Mouse (Mus musculus) liver, embryonic 14.5 days (tissue): ENCODE measurements around the gene Rhbdd1. TPM values are rescaled to one million over a fixed set of nuclear protein-coding genes. Genes with fewer than 3 reads are reported as not detected.

ENCODE experiments used
- ATAC-seq: fragments of 200-750 bp; cut with Nextera tagmentation; 2 replicates; pipeline ENCODE4 v1.8.0; 2017; ENCODE audit warnings: moderate number of reproducible peaks, mild to moderate bottlenecking, moderate library complexity; ENCODE audit not compliant: insufficient read depth
- DNase-seq, 3 experiments: peaks; one replicate each; pipeline ENCODE4 v3.0.0-alpha.2; 2012 to 2013; ENCODE audit warnings: low read depth in 3 of 3, low spot score in 3 of 3
- H3K27ac ChIP-seq: fragments of 300-500 bp; sonication (generic); 2 replicates; pipeline ENCODE4 v1.5.1; 2014; ENCODE audit warnings: moderate library complexity, mild to moderate bottlenecking, control low read depth, inconsistent platforms
- H3K27me3 ChIP-seq: fragments of 300-500 bp; sonication (generic); 2 replicates; pipeline ENCODE4 v1.6.1; 2014; ENCODE audit warnings: mild to moderate bottlenecking, low read length, moderate library complexity; ENCODE audit not compliant: control insufficient read depth, insufficient read depth
- H3K36me3 ChIP-seq: fragments of 300-500 bp; sonication (generic); replicated peaks from 2 replicates; pipeline ENCODE4 v1.6.1; 2014; ENCODE audit warnings: low read depth; ENCODE audit not compliant: control insufficient read depth, insufficient read depth
- H3K4me1 ChIP-seq, 2 experiments: fragments of 200-500 bp in 1 of 2; fragments of 300-500 bp in 1 of 2; sonication (generic) in 1 of 2; replicated peaks; 2 replicates each; pipeline ENCODE4 v1.6.1; 2012 to 2014; ENCODE audit warnings: antibody characterized with exemption in 1 of 2, inconsistent platforms in 1 of 2, low read length in 1 of 2; ENCODE audit not compliant: control insufficient read depth in 2 of 2, insufficient read depth in 2 of 2
- H3K4me2 ChIP-seq: fragments of 300-500 bp; sonication (generic); 2 replicates; pipeline ENCODE4 v1.6.1; 2014; ENCODE audit warnings: low read depth, mild to moderate bottlenecking, control low read depth, moderate library complexity
- H3K4me3 ChIP-seq, 2 experiments: fragments of 200-500 bp in 1 of 2; fragments of 300-500 bp in 1 of 2; sonication (generic) in 1 of 2; 2 replicates each; pipeline ENCODE4 v1.5.1; 2012 to 2014; ENCODE audit warnings: low read depth in 2 of 2, low read length in 2 of 2, mild to moderate bottlenecking in 2 of 2, control low read depth in 1 of 2, inconsistent platforms in 1 of 2, moderate library complexity in 1 of 2; ENCODE audit not compliant: insufficient read depth in 1 of 2
- H3K9ac ChIP-seq: fragments of 300-500 bp; sonication (generic); replicated peaks from 2 replicates; pipeline ENCODE4 v1.6.1; 2014; ENCODE audit warnings: mild to moderate bottlenecking, control low read depth, moderate library complexity
- H3K9me3 ChIP-seq: fragments of 300-500 bp; sonication (generic); 2 replicates; pipeline ENCODE4 v1.6.1; 2016; ENCODE audit warnings: low read length, mixed read lengths; ENCODE audit not compliant: control insufficient read depth
- CTCF ChIP-seq: IDR thresholded peaks from 2 replicates; pipeline ENCODE4 v1.5.1; 2016; ENCODE audit warnings: antibody characterized with exemption, low read depth, control low read depth
- EP300 ChIP-seq: IDR thresholded peaks from 2 replicates; pipeline ENCODE4 v1.6.1; 2016; ENCODE audit warnings: antibody characterized with exemption, low read depth
- WGBS: fragments of 180-500 bp; shearing (Covaris S2); extraction: QIAGEN DNeasy Blood & Tissue Kit; methylation state at CpG from one replicate; pipeline ENCODE4 v1.1.7; 2014; ENCODE audit not compliant: insufficient replicate concordance; 5-methylcytosine and 5-hydroxymethylcytosine counted together
- polyA plus RNA-seq, 2 experiments: library from polyadenylated mRNA; depleted of rRNA in 1 of 2; stranded (reverse) in 1 of 2; unstranded in 1 of 2; fragments of >200 nt; fragmentation: Nextera tagmentation in 1 of 2; extraction: Ambion mirVana in 1 of 2; gene quantifications; 2 replicates each; pipeline versions ENCODE4 v1.2.1 to v1.2.3; 2012 to 2014

Rhbdd1 gene
- polyA plus RNA-seq, 2 experiments = 4.9 to 5.8 TPM

DNA sequence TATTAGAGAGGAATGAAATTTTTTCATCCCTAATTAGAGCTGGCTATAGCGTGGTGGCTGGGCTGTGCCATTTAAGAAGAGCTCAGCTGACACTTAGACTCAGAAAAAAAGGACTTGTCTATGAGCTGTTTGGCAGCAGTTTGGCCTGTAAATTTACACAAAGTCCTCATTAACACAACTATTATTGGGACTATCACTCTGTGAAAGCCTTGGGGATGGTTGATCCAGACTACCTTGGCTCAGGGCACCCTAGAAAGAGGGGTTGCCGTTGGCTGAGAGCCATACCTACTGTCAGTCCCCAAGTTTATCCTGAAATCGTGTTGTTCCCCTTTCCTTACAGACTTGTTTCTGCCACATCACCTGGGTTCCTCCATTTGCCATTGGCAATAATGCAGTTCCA is 91.5 kb downstream of the Rhbdd1 start:
- Histone ChIP-seq H3K4me1 (no peaks in the 10 kb centered on the region), H3K4me2 (no peak overlapping the region), H3K4me3 (no peak overlapping the region), H3K9me3 (no peaks in the 10 kb centered on the region), H3K27ac (no peak overlapping the region), H3K36me3 (no peaks in the 10 kb centered on the region), H3K27me3 (no peaks in the 10 kb centered on the region), H3K9ac (no peak overlapping the region)
- TF ChIP-seq EP300 (no peak), CTCF (no peak)
- no peak for ATAC-seq
- 67% methylated on average over 3 of the region's 3 CpGs for WGBS
- DNase-seq = no peak

DNA sequence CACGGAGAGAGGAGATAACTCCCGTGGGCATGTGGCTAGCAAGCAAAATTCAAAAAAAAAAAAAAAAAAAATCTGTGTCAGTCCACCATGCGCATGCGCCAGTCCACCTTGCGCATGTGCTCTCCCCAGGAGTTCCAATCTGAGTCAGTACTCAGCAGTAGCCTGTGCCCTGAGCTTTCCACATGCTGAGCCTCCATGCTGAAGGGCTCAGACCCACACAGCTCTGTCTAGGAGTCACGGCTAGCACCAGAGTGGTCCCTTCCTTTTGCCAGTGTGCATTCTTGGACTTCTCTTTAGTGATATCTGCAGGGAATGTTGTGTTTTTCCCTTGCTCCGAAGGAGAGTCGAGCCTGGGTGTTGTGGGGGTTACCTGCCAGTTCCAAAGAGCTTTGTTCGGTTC is 93.0 kb downstream of the Rhbdd1 start:
- Histone ChIP-seq H3K4me2 (no peak overlapping the region), H3K4me3 (no peak overlapping the region), H3K27ac (no peak overlapping the region), H3K4me1 (no peaks in the 10 kb centered on the region), H3K9ac (no peak overlapping the region), H3K36me3 (no peaks in the 10 kb centered on the region), H3K9me3 (no peaks in the 10 kb centered on the region), H3K27me3 (no peaks in the 10 kb centered on the region)
- 82% methylated on average over 9 of the region's 9 CpGs for WGBS
- TF ChIP-seq CTCF (no peak), EP300 (no peak)
- no peak for ATAC-seq
- no peak for DNase-seq

DNA sequence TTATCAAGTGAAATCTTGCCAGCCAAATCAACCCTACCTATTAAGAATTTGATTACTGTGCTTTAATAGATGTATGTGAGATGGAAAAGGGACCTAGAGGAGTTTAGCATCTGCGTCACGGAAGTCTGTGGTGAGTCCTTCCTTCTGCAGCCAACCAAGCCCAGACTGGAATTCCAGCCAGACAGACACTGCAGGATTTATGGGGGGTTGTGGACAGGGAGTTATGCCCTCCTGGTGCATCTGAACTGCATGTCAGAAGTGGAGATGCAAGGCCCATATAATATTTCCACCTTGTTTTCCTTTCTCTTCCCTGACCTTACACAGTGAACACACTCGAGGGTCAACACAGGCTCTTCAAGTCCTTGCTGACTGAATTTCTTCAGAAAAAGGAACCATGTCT is 94.3 kb downstream of the Rhbdd1 start:
- 61% methylated on average over 3 of the region's 3 CpGs for WGBS
- H3K4me2 ChIP-seq = no peak overlapping the region
- no peaks in the 10 kb centered on the region for H3K9me3 ChIP-seq
- H3K9ac ChIP-seq = no peak overlapping the region
- no peak overlapping the region for H3K4me3 ChIP-seq
- H3K4me1 ChIP-seq = no peaks in the 10 kb centered on the region
- ATAC-seq = no peak
- H3K36me3 ChIP-seq = no peaks in the 10 kb centered on the region
- no peak overlapping the region for H3K27ac ChIP-seq
- TF ChIP-seq EP300 (no peak), CTCF (no peak)
- DNase-seq = no peak
- no peaks in the 10 kb centered on the region for H3K27me3 ChIP-seq

DNA sequence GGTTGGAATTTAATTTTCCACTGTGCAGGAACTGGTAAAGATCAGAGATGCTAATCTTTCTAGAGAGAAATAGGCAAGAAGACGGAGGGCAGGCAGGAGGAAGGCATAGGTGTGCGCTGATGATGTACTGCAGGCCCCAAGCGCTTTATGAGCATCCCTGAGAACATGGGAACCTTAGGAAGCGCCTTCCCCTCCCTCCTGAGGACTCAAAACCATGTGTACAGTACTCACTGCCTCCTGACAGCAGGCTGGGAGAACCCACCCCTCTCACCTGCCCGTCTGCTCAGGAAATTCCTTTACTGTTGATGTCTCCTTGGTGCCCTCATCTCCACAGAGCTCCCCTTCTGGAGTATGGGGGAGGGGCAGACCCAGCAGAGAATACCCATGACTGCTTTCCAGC is 95.3 kb downstream of the Rhbdd1 start:
- H3K27ac ChIP-seq = no peak overlapping the region
- no peak overlapping the region for H3K9ac ChIP-seq
- 59% methylated on average over 5 of the region's 5 CpGs for WGBS
- H3K36me3 ChIP-seq = no peaks in the 10 kb centered on the region
- no peak overlapping the region for H3K4me2 ChIP-seq
- no peaks in the 10 kb centered on the region for H3K27me3 ChIP-seq
- TF ChIP-seq CTCF (no peak), EP300 (no peak)
- H3K4me1 ChIP-seq = no peaks in the 10 kb centered on the region
- no peak overlapping the region for H3K4me3 ChIP-seq
- no peak for ATAC-seq
- no peaks in the 10 kb centered on the region for H3K9me3 ChIP-seq
- DNase-seq = no peak

DNA sequence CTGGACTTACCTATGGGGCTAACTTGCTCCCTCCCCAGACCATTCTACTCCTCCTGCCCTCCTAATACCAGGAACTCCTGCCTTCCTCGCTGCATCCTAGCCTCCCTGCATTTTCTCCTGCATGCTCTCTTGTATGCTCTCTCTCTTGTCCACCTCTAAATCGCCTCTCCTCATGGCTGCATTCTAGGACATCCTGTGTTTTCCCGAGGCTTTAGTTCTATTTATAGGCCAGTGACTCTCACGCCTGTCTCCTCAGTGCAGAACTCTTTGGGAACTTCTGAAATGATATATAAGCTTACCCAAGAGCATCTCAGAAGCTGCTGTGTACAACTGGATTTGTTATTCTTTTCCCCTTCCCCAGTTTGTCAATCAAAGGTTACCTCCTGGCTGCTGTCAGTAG is 95.8 kb downstream of the Rhbdd1 start:
- ATAC-seq = no peak
- 47% methylated on average over 4 of the region's 4 CpGs for WGBS
- no peak overlapping the region for H3K4me2 ChIP-seq
- TF ChIP-seq EP300 (no peak), CTCF (no peak)
- H3K4me3 ChIP-seq = no peak overlapping the region
- no peak overlapping the region for H3K27ac ChIP-seq
- DNase-seq = no peak
- no peaks in the 10 kb centered on the region for H3K4me1 ChIP-seq
- no peaks in the 10 kb centered on the region for H3K36me3 ChIP-seq
- H3K9me3 ChIP-seq = no peaks in the 10 kb centered on the region
- H3K27me3 ChIP-seq = no peaks in the 10 kb centered on the region
- H3K9ac ChIP-seq = no peak overlapping the region
